Mouse (Mus musculus) thymus, postnatal 4 days (tissue): Measurements from ENCODE around the gene Gm10715.
"Not testable (repeated sequence)": the region's sequence is repeated elsewhere in the genome, so short reads cannot be mapped to it uniquely, and the experiment has no call there.

ENCODE experiments used
- DNase-seq: peaks from one replicate; pipeline ENCODE4 v3.0.0; 2021

Gm10715 gene

GRCm38 (mm10) chr9:3036577-3036976, at the start of gene Gm10715:
Gene Gm10715, plus strand, starts transcription at chr9:3036877.
- DNase-seq, result not testable (repeated sequence)

DNA sequence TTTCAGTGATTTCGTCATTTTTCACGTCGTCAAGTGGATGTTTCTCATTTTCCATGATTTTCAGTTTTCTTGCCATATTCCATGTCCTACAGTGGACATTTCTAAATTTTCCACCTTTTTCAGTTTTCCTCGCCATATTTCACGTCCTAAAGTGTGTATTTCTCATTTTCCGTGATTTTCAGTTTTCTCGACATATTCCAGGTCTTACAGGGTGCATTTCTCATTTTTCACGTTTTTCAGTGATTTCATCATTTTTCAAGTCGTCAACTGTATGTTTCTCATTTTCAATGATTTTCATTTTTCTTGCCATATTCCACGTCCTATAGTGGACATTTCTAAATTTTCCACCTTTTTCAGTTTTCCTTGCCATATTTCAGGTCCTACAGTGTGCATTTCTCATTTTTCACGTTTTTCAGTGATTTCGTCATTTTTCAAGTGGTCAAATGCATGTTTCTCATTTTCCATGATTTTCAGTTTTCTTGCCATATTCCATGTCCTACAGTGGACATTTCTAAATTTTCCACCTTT, 36.2 kb upstream of the Gm10715 start, which contains the start of gene Gm10722:
Gm10722 (plus strand) TSS at position 478 of the 528 bp plus-strand sequence.
- not testable (repeated sequence) for DNase-seq

GRCm38 (mm10) chr9:3001006-3001405, 35.7 kb upstream of the Gm10715 start:
- not testable (repeated sequence) for DNase-seq

DNA sequence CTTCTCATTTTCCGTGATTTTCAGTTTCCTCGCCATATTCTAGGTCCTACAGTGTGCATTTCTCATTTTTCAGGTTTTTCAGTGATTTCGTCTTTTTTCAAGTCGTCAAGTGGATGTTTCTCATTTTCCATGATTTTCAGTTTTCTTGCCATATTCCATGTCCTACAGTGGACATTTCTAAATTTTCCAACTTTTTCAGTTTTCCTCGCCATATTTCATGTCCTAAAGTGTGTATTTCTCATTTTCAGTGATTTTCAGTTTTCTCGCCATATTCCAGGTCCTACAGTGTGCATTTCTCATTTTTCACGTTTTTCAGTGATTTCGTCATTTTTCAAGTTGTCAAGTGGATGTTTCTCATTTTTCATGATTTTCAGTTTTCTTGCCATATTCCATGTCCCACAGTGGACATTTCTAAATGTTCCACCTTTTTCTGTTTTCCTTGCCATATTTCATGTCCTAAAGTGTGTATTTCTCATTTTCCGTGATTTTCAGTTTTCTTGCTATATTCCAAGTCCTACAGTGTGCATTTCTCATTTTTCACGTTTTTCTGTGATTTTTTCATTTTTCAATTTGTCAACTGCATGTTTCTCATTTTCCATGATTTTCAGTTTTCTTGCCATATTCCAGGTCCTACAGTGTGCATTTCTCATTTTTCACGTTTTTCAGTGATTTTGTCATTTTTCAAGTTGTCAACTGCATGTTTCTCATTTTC, 34.6 kb upstream of the Gm10715 start:
- peak; percentile 79 for DNase-seq

DNA sequence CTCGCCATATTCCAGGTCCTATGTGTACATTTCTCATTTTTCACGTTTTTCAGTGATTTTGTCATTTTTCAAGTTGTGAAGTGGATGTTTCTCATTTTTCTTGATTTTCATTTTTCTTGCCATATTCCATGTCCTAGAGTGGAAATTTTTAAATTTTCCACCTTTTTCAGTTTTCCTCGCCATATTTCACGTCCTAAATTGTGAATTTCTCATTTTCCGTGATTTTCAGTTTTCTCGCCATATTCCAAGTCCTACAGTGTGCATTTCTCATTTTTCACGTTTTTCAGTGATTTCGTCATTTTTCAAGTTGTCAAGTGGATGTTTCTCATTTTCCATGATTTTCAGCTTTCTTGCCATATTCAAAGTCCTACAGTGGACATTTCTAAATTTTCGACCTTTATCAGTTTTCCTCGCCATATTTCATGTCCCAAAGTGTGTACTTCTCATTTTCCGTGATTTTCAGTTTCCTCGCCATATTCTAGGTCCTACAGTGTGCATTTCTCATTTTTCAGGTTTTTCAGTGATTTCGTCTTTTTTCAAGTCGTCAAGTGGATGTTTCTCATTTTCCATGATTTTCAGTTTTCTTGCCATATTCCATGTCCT, 33.8 kb upstream of the Gm10715 start, which contains the start of gene Gm11168:
Gm11168 (plus strand) TSS at position 553 of the 603 bp plus-strand sequence.
- DNase-seq, result not testable (repeated sequence)

DNA sequence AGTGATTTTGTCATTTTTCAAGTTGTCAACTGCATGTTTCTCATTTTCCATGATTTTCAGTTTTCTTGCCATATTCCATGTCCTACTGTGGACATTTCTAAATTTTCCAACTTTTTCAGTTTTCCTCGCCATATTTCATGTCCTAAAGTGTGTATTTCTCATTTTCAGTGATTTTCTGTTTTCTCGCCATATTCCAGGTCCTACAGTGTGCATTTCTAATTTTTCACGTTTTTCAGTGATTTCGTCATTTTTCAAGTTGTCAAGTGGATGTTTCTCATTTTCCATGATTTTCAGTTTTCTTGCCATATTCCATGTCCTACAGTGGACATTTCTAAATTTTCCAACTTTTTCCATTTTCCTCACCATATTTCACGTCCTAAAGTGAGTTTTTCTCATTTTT, 30.5 kb upstream of the Gm10715 start:
- not testable (repeated sequence) for DNase-seq

GRCm38 (mm10) chr9:3006636-3007035, 30.0 kb upstream of the Gm10715 start:
- DNase-seq, result peak; percentile 38

GRCm38 (mm10) chr9:3007272-3007671, 29.4 kb upstream of the Gm10715 start:
- DNase-seq, result not testable (repeated sequence)

GRCm38 (mm10) chr9:3009331-3009730, 27.3 kb upstream of the Gm10715 start:
- not testable (repeated sequence) for DNase-seq

GRCm38 (mm10) chr9:3012054-3012621, 24.5 kb upstream of the Gm10715 start:
- not testable (repeated sequence) for DNase-seq

DNA sequence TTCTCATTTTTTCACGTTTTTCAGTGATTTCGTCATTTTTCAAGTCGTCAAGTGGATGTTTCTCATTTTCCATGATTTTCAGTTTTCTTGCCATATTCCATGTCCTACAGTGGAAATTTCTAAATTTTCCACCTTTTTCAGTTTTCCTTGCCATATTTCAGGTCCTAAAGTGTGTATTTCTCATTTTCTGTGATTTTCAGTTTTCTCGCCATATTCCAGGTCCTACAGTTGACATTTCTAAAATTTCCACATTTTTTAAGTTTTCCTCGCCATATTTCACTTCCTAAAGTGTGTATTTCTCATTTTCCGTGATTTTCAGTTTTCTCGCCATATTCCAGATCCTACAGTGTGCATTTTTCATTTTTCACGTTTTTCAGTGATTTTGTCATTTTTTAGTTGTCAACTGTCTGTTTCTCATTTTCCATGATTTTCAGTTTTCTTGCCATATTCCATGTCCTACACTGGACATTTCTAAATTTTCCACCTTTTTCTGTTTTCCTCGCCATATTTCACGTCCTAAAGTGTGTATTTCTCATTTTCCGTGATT, 23.9 kb upstream of the Gm10715 start, which contains the start of gene Gm10721:
Gm10721 (plus strand) TSS at position 408 of the 547 bp plus-strand sequence.
- DNase-seq, result not testable (repeated sequence)

DNA sequence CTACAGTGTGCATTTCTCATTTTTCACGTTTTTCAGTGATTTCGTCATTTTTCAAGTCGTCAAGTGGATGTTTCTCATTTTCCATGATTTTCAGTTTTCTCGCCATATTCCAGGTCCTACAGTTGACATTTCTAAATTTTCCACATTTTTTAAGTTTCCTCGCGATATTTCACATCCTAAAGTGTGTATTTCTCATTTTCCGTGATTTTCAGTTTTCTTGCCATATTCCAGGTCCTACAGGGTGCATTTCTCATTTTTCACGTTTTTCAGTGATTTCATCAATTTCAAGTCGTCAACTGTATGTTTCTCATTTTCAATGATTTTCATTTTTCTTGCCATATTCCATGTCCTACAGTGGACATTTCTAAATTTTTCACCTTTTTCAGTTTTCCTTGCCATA, 21.3 kb upstream of the Gm10715 start, which contains the start of gene Gm10720:
Gm10720 (plus strand) TSS at position 301 of the 400 bp plus-strand sequence.
- DNase-seq, result not testable (repeated sequence)

GRCm38 (mm10) chr9:3015896-3016295, 20.8 kb upstream of the Gm10715 start:
- not testable (repeated sequence) for DNase-seq

DNA sequence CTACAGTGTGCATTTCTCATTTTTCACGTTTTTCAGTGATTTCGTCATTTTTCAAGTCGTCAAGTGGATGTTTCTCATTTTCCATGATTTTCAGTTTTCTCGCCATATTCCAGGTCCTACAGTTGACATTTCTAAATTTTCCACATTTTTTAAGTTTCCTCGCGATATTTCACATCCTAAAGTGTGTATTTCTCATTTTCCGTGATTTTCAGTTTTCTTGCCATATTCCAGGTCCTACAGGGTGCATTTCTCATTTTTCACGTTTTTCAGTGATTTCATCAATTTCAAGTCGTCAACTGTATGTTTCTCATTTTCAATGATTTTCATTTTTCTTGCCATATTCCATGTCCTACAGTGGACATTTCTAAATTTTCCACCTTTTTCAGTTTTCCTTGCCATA, 19.6 kb upstream of the Gm10715 start, which contains the start of gene Gm10719:
Gm10719 (plus strand) TSS at position 301 of the 400 bp plus-strand sequence.
- not testable (repeated sequence) for DNase-seq

DNA sequence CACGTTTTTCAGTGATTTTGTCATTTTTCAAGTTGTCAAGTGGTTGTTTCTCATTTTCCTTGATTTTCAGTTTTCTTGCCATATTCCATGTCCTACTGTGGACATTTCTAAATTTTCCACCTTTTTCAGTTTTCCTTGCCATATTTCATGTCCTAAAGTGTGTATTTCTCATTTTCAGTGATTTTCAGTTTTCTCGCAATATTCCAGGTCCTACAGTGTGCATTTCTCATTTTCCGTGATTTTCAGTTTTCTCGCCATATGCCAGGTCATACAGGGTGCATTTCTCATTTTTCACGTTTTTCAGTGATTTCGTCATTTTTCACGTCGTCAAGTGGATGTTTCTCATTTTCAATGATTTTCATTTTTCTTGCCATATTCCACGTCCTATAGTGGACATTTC, 17.7 kb upstream of the Gm10715 start:
- DNase-seq, result not testable (repeated sequence)

- DNase-seq, result peak; percentile 53
These were observed 16.6 kb upstream of the Gm10715 start for GRCm38 (mm10) chr9:3019835-3020727.

- peak; percentile 39 for DNase-seq
These were observed 14.2 kb upstream of the Gm10715 start for GRCm38 (mm10) chr9:3022316-3023008.

DNA sequence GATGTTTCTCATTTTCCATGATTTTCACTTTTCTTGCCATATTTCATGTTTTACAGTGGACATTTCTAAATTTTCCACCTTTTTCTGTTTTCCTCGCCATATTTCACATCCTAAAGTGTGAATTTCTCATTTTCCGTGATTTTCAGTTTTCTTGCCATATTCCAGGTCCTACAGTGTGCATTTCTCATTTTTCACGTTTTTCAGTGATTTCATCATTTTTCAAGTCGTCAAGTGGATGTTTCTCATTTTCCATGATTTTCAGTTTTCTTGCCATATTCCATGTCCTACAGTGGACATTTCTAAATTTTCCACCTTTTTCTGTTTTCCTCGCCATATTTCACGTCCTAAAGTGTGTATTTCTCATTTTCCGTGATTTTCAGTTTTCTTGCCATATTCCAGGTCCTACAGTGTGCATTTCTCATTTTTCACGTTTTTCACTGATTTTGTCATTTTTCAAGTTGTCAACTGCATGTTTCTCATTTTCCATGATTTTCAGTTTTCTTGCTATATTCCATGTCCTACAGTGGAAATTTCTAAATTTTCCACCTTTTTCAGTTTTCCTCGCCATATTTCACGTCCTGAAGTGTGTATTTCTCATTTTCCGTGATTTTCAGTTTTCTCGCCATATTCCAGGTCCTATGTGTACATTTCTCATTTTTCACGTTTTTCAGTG, 13.2 kb upstream of the Gm10715 start, which contains the start of gene Gm10718:
Gm10718 (plus strand) TSS at position 236 of the 673 bp plus-strand sequence.
- DNase-seq, result not testable (repeated sequence)

- peak; percentile 38 for DNase-seq
These were observed 12.6 kb upstream of the Gm10715 start for GRCm38 (mm10) chr9:3023985-3024648.
